Comparison of ENCODE assay signal across 12 mouse cellular contexts in genomic region chr13:3712088-3712487, GRCm38 (mm10).
DNase-seq lines count a peak whose midpoint lies in the region; ATAC-seq lines count a peak whose summit lies in the region.
"Had no signal": no experiment of that assay in that cellular context is flagged by ENCODE, and none has a peak within 500 bp of the region (broad histone marks: within the 10 kb centered on the region; RNA-seq: fewer than 3 reads in every experiment).

No protein-coding gene starts in this region.

- H3K27ac ChIP-seq in embryonic facial prominence, embryonic 15.5 days (replicated peaks) = peak overlapping the region; percentile 31; the same call in 1 of the 2 replicates
- no peak overlapping the region for H3K27ac ChIP-seq in forebrain, embryonic 14.5 days (ENCODE audit: low read depth, low read length)
- H3K27ac ChIP-seq in limb, embryonic 10.5 days = peak overlapping the region; percentile 85
- no peak overlapping the region for H3K27ac ChIP-seq in midbrain, embryonic 16.5 days (ENCODE audit: low read length)
- no peak overlapping the region for H3K27ac ChIP-seq in kidney, embryonic 16.5 days (ENCODE audit: low read length)
- H3K27ac ChIP-seq: lung, embryonic 15.5 days had no signal

- H3K9me3 ChIP-seq in embryonic facial prominence, embryonic 15.5 days (replicated peaks) = no peaks in the 10 kb centered on the region
- no peaks in the 10 kb centered on the region for H3K9me3 ChIP-seq in forebrain, embryonic 14.5 days (replicated peaks; ENCODE audit: control insufficient read depth, low read length)
- no peaks in the 10 kb centered on the region for H3K9me3 ChIP-seq in limb, embryonic 10.5 days (replicated peaks)
- no peaks in the 10 kb centered on the region for H3K9me3 ChIP-seq in midbrain, embryonic 16.5 days (replicated peaks; ENCODE audit: control insufficient read depth, low read length, poor library complexity, severe bottlenecking)
- H3K9me3 ChIP-seq in kidney, embryonic 16.5 days (ENCODE audit: low read length) = no peaks in the 10 kb centered on the region
- H3K9me3 ChIP-seq: lung, embryonic 15.5 days had no signal

- H3K4me3 ChIP-seq in embryonic facial prominence, embryonic 15.5 days (replicated peaks) = no peak overlapping the region
- H3K4me3 ChIP-seq in forebrain, embryonic 14.5 days (ENCODE audit: low read depth, low read length) = peak overlapping the region; percentile 15; the same call in 1 of the 2 replicates
- H3K4me3 ChIP-seq in limb, embryonic 10.5 days = peak overlapping the region; percentile 27
- peak overlapping the region; percentile 26; the same call in 1 of the 2 replicates for H3K4me3 ChIP-seq in midbrain, embryonic 16.5 days (ENCODE audit: low read depth, low read length)
- no peak overlapping the region for H3K4me3 ChIP-seq in kidney, embryonic 16.5 days (ENCODE audit: low read length)
- H3K4me3 ChIP-seq: lung, embryonic 15.5 days had no signal

- no peaks in the 10 kb centered on the region for H3K36me3 ChIP-seq in embryonic facial prominence, embryonic 15.5 days
- no peaks in the 10 kb centered on the region for H3K36me3 ChIP-seq in forebrain, embryonic 14.5 days (ENCODE audit: control insufficient read depth, insufficient read depth, low read length)
- no peaks in the 10 kb centered on the region for H3K36me3 ChIP-seq in limb, embryonic 10.5 days
- no peaks in the 10 kb centered on the region for H3K36me3 ChIP-seq in midbrain, embryonic 16.5 days (ENCODE audit: control insufficient read depth, insufficient read depth, low read length)
- no peaks in the 10 kb centered on the region for H3K36me3 ChIP-seq in kidney, embryonic 16.5 days (ENCODE audit: insufficient read depth, low read length)
- H3K36me3 ChIP-seq: lung, embryonic 15.5 days had no signal

- no peak overlapping the region for H3K4me2 ChIP-seq in embryonic facial prominence, embryonic 15.5 days (replicated peaks)
- H3K4me2 ChIP-seq in forebrain, embryonic 14.5 days (ENCODE audit: low read length) = peak overlapping the region; percentile 54
- H3K4me2 ChIP-seq in midbrain, embryonic 16.5 days (ENCODE audit: low read length) = peak overlapping the region; percentile 63
- no peak overlapping the region for H3K4me2 ChIP-seq in kidney, embryonic 16.5 days (replicated peaks; ENCODE audit: low read depth, low read length)
- H3K4me2 ChIP-seq: lung, embryonic 15.5 days had no signal

- no peak overlapping the region for H3K9ac ChIP-seq in embryonic facial prominence, embryonic 15.5 days
- H3K9ac ChIP-seq in forebrain, embryonic 14.5 days (ENCODE audit: low read length) = no peak overlapping the region
- no peak overlapping the region for H3K9ac ChIP-seq in midbrain, embryonic 16.5 days (ENCODE audit: low read depth, low read length)
- no peak overlapping the region for H3K9ac ChIP-seq in kidney, embryonic 16.5 days (replicated peaks; ENCODE audit: low read length)
- H3K9ac ChIP-seq: lung, embryonic 15.5 days had no signal

- no peak for ATAC-seq in embryonic facial prominence, embryonic 15.5 days (ENCODE audit: insufficient number of reproducible peaks, low FRiP score, low TSS enrichment, low read depth)
- peak; percentile 49; the same call in 1 of the 2 replicates for ATAC-seq in forebrain, embryonic 14.5 days
- ATAC-seq in midbrain, embryonic 16.5 days = peak; percentile 61
- ATAC-seq in kidney, embryonic 16.5 days (ENCODE audit: low FRiP score, low TSS enrichment) = no peak

- intact Hi-C loops in heart, postnatal 10 days (cut with DNase I) = no loop called here

- H3K4me1 ChIP-seq in embryonic facial prominence, embryonic 15.5 days = peaks cover 35% of the 10 kb centered on the region
- 0 out of 2 replicates have a peak, but pooled peaks cover 3% of the 10 kb centered on the region for H3K4me1 ChIP-seq in forebrain, embryonic 14.5 days (ENCODE audit: control insufficient read depth, insufficient read depth, low read length)
- peaks cover 43% of the 10 kb centered on the region for H3K4me1 ChIP-seq in limb, embryonic 10.5 days
- peaks cover 8% of the 10 kb centered on the region; the same call in 1 of the 2 replicates for H3K4me1 ChIP-seq in midbrain, embryonic 16.5 days (ENCODE audit: control insufficient read depth, insufficient read depth, low read length)
- H3K4me1 ChIP-seq in kidney, embryonic 16.5 days (ENCODE audit: insufficient read depth, low read length) = peaks cover 17% of the 10 kb centered on the region

- H3K27me3 ChIP-seq in embryonic facial prominence, embryonic 15.5 days = no peaks in the 10 kb centered on the region
- no peaks in the 10 kb centered on the region for H3K27me3 ChIP-seq in forebrain, embryonic 14.5 days (replicated peaks; ENCODE audit: control insufficient read depth, insufficient read depth, low read length)
- H3K27me3 ChIP-seq in limb, embryonic 10.5 days (ENCODE audit: low read depth, poor library complexity, severe bottlenecking) = no peaks in the 10 kb centered on the region
- H3K27me3 ChIP-seq in midbrain, embryonic 16.5 days (ENCODE audit: control insufficient read depth, insufficient read depth, low read depth, low read length) = no peaks in the 10 kb centered on the region
- H3K27me3 ChIP-seq in kidney, embryonic 16.5 days (ENCODE audit: insufficient read depth, low read length) = no peaks in the 10 kb centered on the region
- H3K27me3 ChIP-seq: lung, embryonic 15.5 days had no signal

- WGBS in embryonic facial prominence, embryonic 15.5 days = 25% methylated on average over 3 of the region's 3 CpGs
- 13% methylated on average over 3 of the region's 3 CpGs for WGBS in forebrain, embryonic 14.5 days
- 21% methylated on average over 3 of the region's 3 CpGs for WGBS in limb, embryonic 10.5 days
- WGBS in midbrain, embryonic 16.5 days = 11% methylated on average over 3 of the region's 3 CpGs
- WGBS in kidney, embryonic 16.5 days = 21% methylated on average over 3 of the region's 3 CpGs

- no peak for DNase-seq in forebrain, embryonic 14.5 days (ENCODE audit: low spot score)
- DNase-seq in limb, embryonic 10.5 days (ENCODE audit: low spot score) = no peak
- no peak for DNase-seq in left cerebral cortex, adult 9 months (ENCODE audit: low spot score in 2 of 2)
- no peak for DNase-seq in heart, postnatal 10 days
- DNase-seq: cerebellum, adult 2 months; kidney, adult 11 months; left cerebral cortex, postnatal 4 days; thymus, adult 18-20 months had no signal

Comparison
In these comparisons a context has a peak if more than half of its experiments do, and no peak if none do; other contexts are left out.
1. ATAC-seq: peak in forebrain, embryonic 14.5 days (single experiment) and midbrain, embryonic 16.5 days (single experiment); none in embryonic facial prominence, embryonic 15.5 days (single experiment) and kidney, embryonic 16.5 days (single experiment).
2. H3K27ac ChIP-seq: peak in embryonic facial prominence, embryonic 15.5 days (single experiment) and limb, embryonic 10.5 days (single experiment); none in forebrain, embryonic 14.5 days (single experiment), midbrain, embryonic 16.5 days (single experiment) and kidney, embryonic 16.5 days (single experiment).
3. H3K4me2 ChIP-seq: peak in forebrain, embryonic 14.5 days (single experiment) and midbrain, embryonic 16.5 days (single experiment); none in embryonic facial prominence, embryonic 15.5 days (single experiment) and kidney, embryonic 16.5 days (single experiment).
4. H3K4me3 ChIP-seq: peak in forebrain, embryonic 14.5 days (single experiment), limb, embryonic 10.5 days (single experiment) and midbrain, embryonic 16.5 days (single experiment); none in embryonic facial prominence, embryonic 15.5 days (single experiment) and kidney, embryonic 16.5 days (single experiment).